Mouse (Mus musculus) NIH3T3 (cell line): ENCODE measurements around the gene Sf3b5.
A peak's percentile ranks its signal among the peaks of the same experiment; 100 is the strongest.
"Not testable (repeated sequence)": the region's sequence is repeated elsewhere in the genome, so short reads cannot be mapped to it uniquely, and the experiment has no call there.

Source experiments
- DNase-seq: peaks from one replicate; pipeline ENCODE4 v3.0.0-alpha.2; 2012; ENCODE audit warnings: low read depth

The Sf3b5 gene

GRCm38 (mm10) chr10:13007876-13008736 is 3.0 kb downstream of the Sf3b5 start:
- peak; percentile 98 for DNase-seq

DNA sequence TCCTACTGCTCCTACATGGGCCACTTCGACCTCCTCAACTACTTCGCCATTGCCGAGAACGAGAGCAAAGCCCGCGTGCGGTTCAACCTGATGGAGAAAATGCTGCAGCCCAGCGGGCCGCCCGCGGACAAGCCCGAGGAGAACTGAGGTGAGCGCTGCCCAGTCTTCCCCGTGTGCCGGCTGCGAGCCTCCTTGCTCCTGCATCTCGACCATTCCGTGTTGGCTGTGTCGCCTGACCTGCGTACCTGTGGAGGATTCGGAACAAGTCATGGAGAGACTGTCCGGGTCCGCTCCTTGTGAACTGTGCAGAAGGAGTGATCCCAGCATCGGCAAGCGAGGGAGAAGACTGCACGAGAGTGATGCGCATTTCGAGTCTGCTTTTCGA is 3.6 kb downstream of the Sf3b5 start:
- DNase-seq: no peak

DNA sequence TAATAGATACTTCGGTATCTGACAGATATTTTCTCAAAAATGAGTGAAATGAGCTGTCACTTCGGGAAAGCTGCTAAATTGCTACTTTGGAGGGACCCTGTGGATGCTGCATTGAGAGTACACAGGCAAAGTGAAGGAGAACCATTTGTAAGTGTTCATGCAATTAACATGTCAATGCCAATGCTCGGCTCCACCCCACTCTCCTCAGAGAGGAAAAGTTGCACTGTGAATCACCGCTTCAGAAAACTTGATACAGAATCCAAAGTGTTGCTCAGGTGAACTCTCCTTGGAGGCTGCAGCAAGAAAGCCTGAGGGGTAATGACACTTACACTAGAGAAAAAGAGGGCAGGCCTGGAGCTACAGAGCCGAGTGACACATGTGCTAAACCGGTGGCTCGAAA is 8.9 kb downstream of the Sf3b5 start:
- DNase-seq: no peak

GRCm38 (mm10) chr10:13016573-13016972 is 11.4 kb downstream of the Sf3b5 start:
- peak; percentile 90 for DNase-seq

DNA sequence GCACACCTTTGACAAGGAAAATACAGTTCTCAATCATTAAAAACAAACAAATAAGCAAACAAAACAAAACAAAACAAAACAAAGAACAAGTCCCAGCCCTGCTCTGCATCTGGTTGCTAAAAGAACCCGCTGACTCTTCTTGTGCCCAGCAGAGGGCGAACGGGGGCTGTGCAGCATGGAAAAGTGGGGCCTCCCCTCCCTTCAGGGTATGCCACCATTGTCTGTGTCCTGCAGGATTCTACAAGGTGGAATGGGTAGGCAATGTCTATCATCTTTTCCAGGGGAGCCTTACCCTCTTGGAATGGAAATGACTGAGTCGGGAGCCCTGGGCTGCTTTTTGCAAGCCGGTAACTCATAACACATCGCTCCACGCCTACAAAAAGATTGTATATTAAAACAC is 13.4 kb downstream of the Sf3b5 start:
- DNase-seq: peak; percentile 66

DNA sequence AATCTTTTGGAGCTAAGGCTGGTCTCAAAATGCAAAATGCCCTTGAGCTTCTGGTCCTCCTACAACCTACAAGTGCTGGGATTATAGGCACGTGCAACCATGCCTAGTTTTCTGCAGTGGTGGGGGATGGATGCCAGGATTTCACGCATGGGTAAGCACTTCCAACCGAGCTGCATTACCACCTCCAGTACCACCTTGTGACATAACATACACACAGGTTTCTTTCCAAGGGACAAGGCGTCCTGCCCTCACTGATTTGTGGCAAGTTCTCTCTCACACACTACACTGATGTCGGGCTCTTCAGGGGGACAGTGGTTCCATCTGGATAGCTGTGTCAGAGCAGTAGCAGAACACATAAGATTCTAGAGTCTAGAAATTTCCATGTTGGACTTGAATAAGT is 13.9 kb downstream of the Sf3b5 start:
- no peak for DNase-seq

DNA sequence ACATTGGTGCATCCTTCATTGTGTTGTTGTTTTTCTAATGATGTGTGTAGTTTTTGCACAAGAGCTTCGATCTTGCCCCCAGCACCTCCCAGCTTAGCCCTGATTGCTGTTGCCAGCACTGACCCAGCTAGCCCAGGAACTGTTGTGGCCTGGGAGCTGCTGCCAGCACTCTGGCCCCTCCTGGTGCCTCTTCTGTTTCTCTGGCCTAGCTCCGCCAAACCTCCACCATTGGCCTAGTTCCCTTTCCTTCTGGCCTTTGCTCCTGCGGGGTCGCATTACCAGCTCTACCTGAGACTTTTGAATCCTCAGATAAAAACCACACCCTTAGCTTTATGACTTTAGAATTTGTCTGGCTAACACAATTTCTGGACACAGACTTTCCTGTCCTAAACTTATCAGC is 17.0 kb downstream of the Sf3b5 start:
- no peak for DNase-seq

DNA sequence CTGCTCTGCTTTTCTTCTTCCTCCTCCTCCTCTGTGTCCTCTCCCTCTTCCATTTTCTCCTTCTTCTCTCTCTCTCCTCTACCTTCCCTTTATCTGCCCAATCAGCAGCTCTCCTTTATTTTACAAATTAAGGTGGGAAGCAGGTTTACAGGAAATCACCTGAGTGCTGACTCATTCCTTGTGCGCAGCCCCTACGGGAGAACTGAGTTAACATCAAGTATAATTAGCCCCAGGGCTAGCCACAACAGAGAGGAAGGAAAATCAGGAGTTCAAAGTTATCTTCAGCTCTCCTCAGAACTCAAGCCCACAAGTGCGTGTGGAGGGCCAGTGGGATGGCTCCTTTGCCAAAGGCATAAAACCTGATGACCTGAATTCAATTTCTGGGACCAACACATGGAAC is 18.8 kb downstream of the Sf3b5 start:
- not testable (repeated sequence) for DNase-seq

DNA sequence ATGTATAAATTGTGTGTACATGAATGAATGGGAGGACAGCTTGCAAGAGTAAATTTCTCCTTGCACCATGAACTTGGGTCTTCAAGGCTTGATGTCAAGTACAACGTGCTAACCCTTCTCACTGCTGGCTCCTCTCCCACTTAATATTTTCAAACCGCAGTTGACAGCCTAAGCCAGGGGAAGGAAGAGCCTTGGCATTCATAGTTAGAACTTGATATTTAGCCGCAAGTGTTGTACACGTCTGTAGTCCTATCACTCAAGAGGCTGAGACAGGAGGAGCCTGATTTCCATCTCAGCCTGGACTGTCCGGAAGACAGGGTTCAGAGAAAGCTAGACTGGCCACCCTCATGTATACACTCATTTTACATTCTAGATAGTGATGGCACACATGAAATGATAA is 22.6 kb downstream of the Sf3b5 start:
- DNase-seq: no peak

DNA sequence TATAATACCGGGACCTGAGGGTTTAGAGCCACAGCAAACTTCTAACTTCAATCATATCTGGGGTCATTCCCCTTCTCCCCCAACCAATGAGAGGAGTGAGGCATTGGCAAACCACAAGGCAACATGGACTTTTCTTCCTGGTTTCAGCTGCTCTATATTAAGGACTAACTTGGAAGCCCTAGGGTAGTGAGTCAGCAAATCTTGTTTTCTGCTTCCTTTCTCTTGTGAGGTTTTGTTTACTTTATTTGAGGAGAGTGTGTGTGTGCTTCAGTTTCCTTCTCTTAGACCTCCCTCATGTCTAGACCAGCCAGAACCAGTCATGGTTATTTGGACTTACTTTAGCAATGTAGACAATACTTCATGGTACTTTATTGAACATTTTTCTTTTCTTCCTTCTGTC is 23.1 kb downstream of the Sf3b5 start:
- DNase-seq: peak; percentile 54

- no peak for DNase-seq
Measured at GRCm38 (mm10) chr10:13029416-13029815, 24.3 kb downstream of the Sf3b5 start.

DNA sequence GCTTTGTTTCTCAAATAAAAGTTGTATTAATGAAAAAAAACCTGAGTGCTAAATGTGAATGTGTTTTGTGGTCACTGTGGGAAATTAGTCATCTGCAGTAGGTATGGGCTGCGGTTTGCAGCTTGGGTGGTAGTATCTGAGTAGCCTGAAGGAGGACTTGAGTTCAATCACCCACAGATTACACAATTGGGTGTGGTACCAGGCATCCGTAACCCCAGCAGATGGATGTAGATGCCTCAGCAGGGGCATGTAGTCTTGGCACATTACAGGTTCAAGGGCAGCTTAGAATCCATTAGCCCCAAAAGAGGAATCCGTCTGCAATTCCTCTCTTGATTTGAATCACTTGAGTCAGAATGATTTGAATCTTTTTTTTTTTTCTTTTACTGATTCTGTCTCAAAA is 30.1 kb downstream of the Sf3b5 start:
- DNase-seq: peak; percentile 17

- no peak for DNase-seq
Measured at GRCm38 (mm10) chr10:13039637-13040174, 34.6 kb downstream of the Sf3b5 start.

- no peak for DNase-seq
Measured at GRCm38 (mm10) chr10:13044659-13045058, 39.5 kb downstream of the Sf3b5 start.

GRCm38 (mm10) chr10:13047816-13048215 is 42.7 kb downstream of the Sf3b5 start:
- DNase-seq: no peak

DNA sequence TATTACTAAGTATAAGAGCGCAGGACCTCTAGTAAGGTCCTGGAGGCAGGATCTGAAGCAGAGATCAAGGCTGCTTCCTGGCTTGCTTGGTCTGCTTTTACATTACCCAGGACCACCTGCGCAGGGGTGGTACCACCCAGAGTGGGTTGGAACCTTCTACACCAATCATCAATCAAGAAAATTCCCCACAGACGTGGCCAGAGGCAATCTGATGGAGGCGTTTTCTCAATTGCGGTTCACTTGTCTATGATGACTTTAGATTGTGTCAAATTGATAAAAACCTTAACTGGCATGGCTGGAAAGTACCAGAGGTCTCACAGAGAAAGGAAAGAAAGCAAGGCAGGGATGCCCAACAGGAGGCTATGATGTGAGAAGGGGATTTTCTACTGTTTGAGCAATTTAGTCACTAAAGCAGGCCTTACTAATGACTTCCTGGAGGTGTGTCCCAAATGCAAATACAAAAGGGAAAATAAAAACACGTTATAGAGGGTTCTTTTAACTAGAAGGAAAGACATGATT is 51.8 kb downstream of the Sf3b5 start:
- no peak for DNase-seq
